Mouse (Mus musculus): ENCODE results near the gene Tbc1d12. TPM values are rescaled to one million over a fixed set of nuclear protein-coding genes. Genes with fewer than 3 reads are reported as not detected.

The Tbc1d12 gene
- polyA plus RNA-seq, 1 experiment from 2014 or later, result 0.90 TPM

DNA sequence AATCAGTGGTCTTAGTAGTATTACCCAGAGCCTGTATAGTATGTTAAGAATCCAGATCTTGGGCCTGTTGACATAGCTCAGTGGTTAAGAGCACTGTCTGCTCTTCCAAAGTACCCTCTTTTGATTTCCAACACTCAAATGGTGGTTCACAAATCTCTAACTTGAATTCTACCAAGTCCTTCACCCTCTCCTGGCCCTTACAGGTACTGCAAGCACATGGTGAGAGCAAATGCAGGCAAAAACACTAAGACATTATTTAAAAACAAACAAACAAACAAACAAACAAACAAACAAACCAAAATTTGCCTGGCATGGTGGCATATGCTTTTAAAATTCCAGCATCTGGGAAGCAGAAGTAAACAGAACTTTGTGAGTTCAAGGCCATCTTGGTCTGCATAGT is 43.9 kb downstream of the Tbc1d12 start:
- Histone ChIP-seq H3K4me3 (ENCODE audit: low read depth, low read length) (no peak overlapping the region), H3K9ac (ENCODE audit: low read depth, low read length) (no peak overlapping the region), H3K36me3 (ENCODE audit: control insufficient read depth, insufficient read depth) (no peaks in the 10 kb centered on the region), H3K27me3 (ENCODE audit: control insufficient read depth, insufficient read depth, low read depth, low read length) (no peaks in the 10 kb centered on the region), H3K9me3 (replicated peaks; ENCODE audit: control insufficient read depth, low read length) (no peaks in the 10 kb centered on the region), H3K4me2 (ENCODE audit: low read depth, low read length) (no peak overlapping the region), H3K4me1 (ENCODE audit: control insufficient read depth, low read depth, low read length) (no peaks in the 10 kb centered on the region), H3K27ac (ENCODE audit: low read length) (no peak overlapping the region)
- ATAC-seq (ENCODE audit: low read depth), result no peak

DNA sequence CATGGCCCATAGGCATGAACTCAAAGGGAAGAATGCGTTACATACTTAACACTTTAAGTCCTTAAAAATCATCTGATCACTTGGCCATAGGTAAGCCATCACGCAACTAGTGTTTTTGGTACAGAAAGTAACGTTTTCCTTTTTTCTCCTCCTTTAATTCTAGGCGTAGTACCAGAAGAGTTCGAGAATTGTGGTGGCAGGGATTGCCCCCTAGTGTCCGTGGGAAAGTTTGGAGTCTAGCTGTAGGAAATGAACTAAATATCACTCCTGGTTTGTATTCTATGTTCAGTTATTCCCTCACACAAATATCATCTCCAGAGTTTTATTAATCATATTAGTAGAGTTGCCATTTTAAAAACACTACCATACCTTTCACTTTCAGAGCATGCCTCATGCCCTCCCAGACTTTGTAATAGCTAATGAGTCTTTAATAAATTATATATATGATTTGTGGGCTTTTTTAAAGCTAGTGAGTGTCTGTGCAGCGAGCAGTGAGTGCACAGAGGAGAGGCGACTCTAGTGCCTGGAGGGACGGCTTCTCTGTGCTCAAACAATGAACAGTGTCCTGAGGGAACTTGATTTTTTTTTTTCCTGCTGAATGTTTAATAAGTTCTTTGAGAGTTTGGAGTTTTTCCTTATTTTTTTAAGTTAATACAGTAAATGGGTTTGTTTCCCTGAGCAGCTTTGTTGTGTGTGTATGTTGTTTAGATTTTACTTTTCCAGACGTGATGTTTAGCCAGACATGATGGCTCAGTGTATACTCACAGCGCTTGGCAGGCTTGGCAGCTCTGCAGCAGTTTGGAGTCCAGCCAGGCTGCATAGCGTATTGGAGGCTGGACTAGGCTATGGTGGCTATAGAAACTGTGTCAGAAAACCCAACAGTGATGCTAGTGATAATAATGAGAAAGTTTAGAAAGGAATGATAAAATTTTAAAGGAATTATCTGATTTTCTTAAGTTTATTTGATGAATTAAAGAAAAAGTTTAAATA is 65.1 kb downstream of the Tbc1d12 start:
- H3K9ac ChIP-seq (ENCODE audit: low read depth, low read length), result no peak overlapping the region
- no peak overlapping the region for H3K27ac ChIP-seq (ENCODE audit: low read length)
- no peaks in the 10 kb centered on the region for H3K27me3 ChIP-seq (ENCODE audit: control insufficient read depth, insufficient read depth, low read depth, low read length)
- no peaks in the 10 kb centered on the region for H3K9me3 ChIP-seq (replicated peaks; ENCODE audit: control insufficient read depth, low read length)
- H3K36me3 ChIP-seq (ENCODE audit: control insufficient read depth, insufficient read depth), result no peaks in the 10 kb centered on the region
- WGBS (ENCODE audit: insufficient replicate concordance), result 75% methylated on average over 12 of the region's 12 CpGs
- no peak overlapping the region for H3K4me2 ChIP-seq (ENCODE audit: low read depth, low read length)
- no peaks in the 10 kb centered on the region for H3K4me1 ChIP-seq (ENCODE audit: control insufficient read depth, low read depth, low read length)
- no peak for ATAC-seq (ENCODE audit: low read depth)
- no peak overlapping the region for H3K4me3 ChIP-seq (ENCODE audit: low read depth, low read length)

DNA sequence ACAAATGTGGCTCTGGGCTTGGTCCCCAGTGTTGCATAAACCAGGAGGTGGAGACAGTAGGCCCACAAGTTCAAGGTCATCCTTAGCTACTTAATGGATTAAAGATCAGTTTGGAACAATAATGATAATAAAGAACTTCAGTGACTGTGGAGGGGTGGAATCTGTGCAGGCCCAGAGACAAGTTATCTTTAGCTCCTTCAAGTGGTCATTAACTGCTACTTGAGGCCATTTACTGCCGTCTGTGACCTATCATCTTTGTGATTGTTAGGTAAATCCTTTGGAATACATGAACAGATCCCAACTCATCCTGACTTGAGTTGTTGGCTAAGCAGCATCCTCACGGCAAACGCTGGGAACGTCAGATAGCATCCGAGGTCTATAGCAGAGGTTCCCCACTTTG is 66.1 kb downstream of the Tbc1d12 start:
- H3K4me1 ChIP-seq (ENCODE audit: control insufficient read depth, low read depth, low read length), result no peaks in the 10 kb centered on the region
- H3K4me2 ChIP-seq (ENCODE audit: low read depth, low read length), result no peak overlapping the region
- 81% methylated on average over 5 of the region's 5 CpGs for WGBS (ENCODE audit: insufficient replicate concordance)
- H3K36me3 ChIP-seq (ENCODE audit: control insufficient read depth, insufficient read depth), result no peaks in the 10 kb centered on the region
- ATAC-seq (ENCODE audit: low read depth), result no peak
- H3K27ac ChIP-seq (ENCODE audit: low read length), result no peak overlapping the region
- no peaks in the 10 kb centered on the region for H3K9me3 ChIP-seq (replicated peaks; ENCODE audit: control insufficient read depth, low read length)
- H3K9ac ChIP-seq (ENCODE audit: low read depth, low read length), result no peak overlapping the region
- H3K27me3 ChIP-seq (ENCODE audit: control insufficient read depth, insufficient read depth, low read depth, low read length), result no peaks in the 10 kb centered on the region
- no peak overlapping the region for H3K4me3 ChIP-seq (ENCODE audit: low read depth, low read length)

DNA sequence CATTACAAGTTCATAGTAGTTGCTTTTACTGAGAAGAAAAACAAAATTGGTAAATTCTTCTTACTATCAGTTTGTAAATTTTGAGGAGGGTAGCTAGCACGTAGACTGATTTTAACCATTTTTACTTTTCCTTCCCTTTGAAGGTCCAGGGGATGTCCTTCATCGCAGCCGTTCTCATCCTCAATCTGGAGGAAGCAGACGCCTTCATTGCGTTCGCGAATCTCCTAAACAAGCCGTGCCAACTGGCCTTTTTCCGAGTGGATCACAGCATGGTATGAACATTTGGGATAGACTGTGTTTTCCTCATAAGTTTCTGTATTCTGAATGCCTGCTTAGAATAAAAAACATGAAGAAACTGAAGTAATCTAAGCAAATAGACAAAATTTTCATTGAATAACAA is 77.4 kb downstream of the Tbc1d12 start:
- Histone ChIP-seq H3K27ac (ENCODE audit: low read length) (no peak overlapping the region), H3K36me3 (ENCODE audit: control insufficient read depth, insufficient read depth) (no peaks in the 10 kb centered on the region; the same call in none of the 2 replicates), H3K4me3 (ENCODE audit: low read depth, low read length) (no peak overlapping the region), H3K27me3 (ENCODE audit: control insufficient read depth, insufficient read depth, low read depth, low read length) (no peaks in the 10 kb centered on the region), H3K4me2 (ENCODE audit: low read depth, low read length) (no peak overlapping the region), H3K9ac (ENCODE audit: low read depth, low read length) (no peak overlapping the region), H3K4me1 (ENCODE audit: control insufficient read depth, low read depth, low read length) (no peaks in the 10 kb centered on the region), H3K9me3 (replicated peaks; ENCODE audit: control insufficient read depth, low read length) (no peaks in the 10 kb centered on the region)
- no peak for ATAC-seq (ENCODE audit: low read depth)
- WGBS (ENCODE audit: insufficient replicate concordance), result 88% methylated on average over 9 of the region's 9 CpGs

DNA sequence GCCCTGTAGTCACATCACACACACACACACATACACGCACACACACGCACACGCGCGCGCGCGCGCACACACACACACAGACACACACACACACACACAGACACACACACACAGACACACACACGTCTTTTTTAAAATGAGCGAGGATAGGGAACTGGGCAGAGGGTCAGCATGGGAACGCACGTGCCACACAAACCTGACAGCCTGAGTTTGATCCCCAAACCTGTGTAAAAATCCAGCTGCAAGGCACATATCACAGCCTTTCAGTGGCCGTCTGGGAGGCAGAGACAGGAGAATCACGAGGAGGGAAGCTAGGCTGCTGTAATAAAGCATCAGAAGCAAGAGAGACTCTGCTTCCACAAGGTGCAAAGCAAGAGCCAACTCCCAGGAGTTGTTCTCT is 78.5 kb downstream of the Tbc1d12 start:
- no peaks in the 10 kb centered on the region; the same call in none of the 2 replicates for H3K36me3 ChIP-seq (ENCODE audit: control insufficient read depth, insufficient read depth)
- WGBS (ENCODE audit: insufficient replicate concordance), result 86% methylated on average over 15 of the region's 15 CpGs
- H3K27ac ChIP-seq (ENCODE audit: low read length), result no peak overlapping the region
- ATAC-seq (ENCODE audit: low read depth), result no peak
- H3K9ac ChIP-seq (ENCODE audit: low read depth, low read length), result no peak overlapping the region
- H3K4me3 ChIP-seq (ENCODE audit: low read depth, low read length), result no peak overlapping the region
- H3K4me2 ChIP-seq (ENCODE audit: low read depth, low read length), result no peak overlapping the region
- no peaks in the 10 kb centered on the region for H3K4me1 ChIP-seq (ENCODE audit: control insufficient read depth, low read depth, low read length)
- H3K9me3 ChIP-seq (replicated peaks; ENCODE audit: control insufficient read depth, low read length), result no peaks in the 10 kb centered on the region
- no peaks in the 10 kb centered on the region for H3K27me3 ChIP-seq (ENCODE audit: control insufficient read depth, insufficient read depth, low read depth, low read length)

DNA sequence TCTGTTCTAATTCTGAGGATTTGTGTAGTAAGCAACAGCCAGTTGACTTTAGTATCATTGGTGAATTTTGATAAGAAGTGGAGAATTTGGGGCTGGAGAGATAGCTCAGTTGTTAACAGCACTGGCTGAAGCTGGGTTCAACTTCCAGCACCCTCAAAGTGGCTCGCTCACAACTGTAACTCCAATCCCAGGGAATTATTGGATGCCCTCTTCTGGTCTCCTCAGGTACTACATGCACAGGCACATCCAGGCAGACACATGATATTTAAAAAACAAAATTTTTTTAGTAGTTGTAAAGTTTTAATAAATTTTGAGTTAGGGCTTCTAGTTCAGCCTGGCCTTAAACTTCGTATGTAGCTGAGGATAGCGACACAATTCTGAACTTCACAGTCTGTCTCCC is 79.3 kb downstream of the Tbc1d12 start:
- H3K4me1 ChIP-seq (ENCODE audit: control insufficient read depth, low read depth, low read length), result no peaks in the 10 kb centered on the region
- no peaks in the 10 kb centered on the region; the same call in none of the 2 replicates for H3K36me3 ChIP-seq (ENCODE audit: control insufficient read depth, insufficient read depth)
- H3K27me3 ChIP-seq (ENCODE audit: control insufficient read depth, insufficient read depth, low read depth, low read length), result no peaks in the 10 kb centered on the region
- no peak overlapping the region for H3K4me2 ChIP-seq (ENCODE audit: low read depth, low read length)
- WGBS (ENCODE audit: insufficient replicate concordance), result 39% methylated on average over 3 of the region's 3 CpGs
- no peak overlapping the region for H3K27ac ChIP-seq (ENCODE audit: low read length)
- H3K4me3 ChIP-seq (ENCODE audit: low read depth, low read length), result no peak overlapping the region
- no peak overlapping the region for H3K9ac ChIP-seq (ENCODE audit: low read depth, low read length)
- no peak for ATAC-seq (ENCODE audit: low read depth)
- H3K9me3 ChIP-seq (replicated peaks; ENCODE audit: control insufficient read depth, low read length), result no peaks in the 10 kb centered on the region

DNA sequence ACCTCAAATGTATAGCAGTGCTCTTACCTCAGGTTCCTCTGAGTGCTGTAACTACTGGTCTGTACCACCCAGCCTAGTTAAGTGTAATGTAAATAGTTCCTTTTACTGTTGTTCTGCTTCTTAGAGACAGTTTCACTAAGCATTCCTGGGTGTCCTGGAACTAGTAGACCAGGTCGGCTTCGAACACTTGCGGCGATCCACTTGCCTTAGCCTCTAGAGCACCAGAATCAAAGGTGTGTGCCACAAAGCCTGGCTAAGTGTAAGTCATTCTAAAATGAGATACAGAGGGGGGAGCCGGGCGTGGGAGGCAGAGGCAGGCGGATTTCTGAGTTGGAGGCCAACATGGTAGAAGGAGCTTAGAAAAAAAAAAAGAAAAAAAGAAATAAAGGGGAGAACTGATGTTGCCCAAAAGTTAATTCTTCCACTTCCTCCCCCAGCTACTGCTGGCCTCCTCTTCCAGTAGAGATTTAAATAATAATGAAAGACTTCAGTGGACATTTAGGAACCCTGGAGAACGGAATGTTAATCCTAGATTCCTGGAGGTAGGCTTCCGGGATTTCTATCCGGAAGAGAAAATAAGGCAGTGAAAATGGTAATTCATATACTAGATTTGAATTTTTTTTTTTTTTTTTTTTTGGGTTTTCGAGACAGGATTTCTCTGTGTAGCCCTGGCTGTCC is 92.2 kb downstream of the Tbc1d12 start:
- H3K4me2 ChIP-seq (ENCODE audit: low read depth, low read length), result no peak overlapping the region
- no peak overlapping the region for H3K4me3 ChIP-seq (ENCODE audit: low read depth, low read length)
- WGBS (ENCODE audit: insufficient replicate concordance), result 82% methylated on average over 10 of the region's 11 CpGs
- no peaks in the 10 kb centered on the region for H3K9me3 ChIP-seq (replicated peaks; ENCODE audit: control insufficient read depth, low read length)
- no peaks in the 10 kb centered on the region; the same call in 1 of the 2 replicates for H3K36me3 ChIP-seq (ENCODE audit: control insufficient read depth, insufficient read depth)
- no peak for ATAC-seq (ENCODE audit: low read depth)
- no peaks in the 10 kb centered on the region for H3K27me3 ChIP-seq (ENCODE audit: control insufficient read depth, insufficient read depth, low read depth, low read length)
- H3K9ac ChIP-seq (ENCODE audit: low read depth, low read length), result no peak overlapping the region
- no peak overlapping the region for H3K27ac ChIP-seq (ENCODE audit: low read length)
- H3K4me1 ChIP-seq (ENCODE audit: control insufficient read depth, low read depth, low read length), result peaks cover 7% of the 10 kb centered on the region

DNA sequence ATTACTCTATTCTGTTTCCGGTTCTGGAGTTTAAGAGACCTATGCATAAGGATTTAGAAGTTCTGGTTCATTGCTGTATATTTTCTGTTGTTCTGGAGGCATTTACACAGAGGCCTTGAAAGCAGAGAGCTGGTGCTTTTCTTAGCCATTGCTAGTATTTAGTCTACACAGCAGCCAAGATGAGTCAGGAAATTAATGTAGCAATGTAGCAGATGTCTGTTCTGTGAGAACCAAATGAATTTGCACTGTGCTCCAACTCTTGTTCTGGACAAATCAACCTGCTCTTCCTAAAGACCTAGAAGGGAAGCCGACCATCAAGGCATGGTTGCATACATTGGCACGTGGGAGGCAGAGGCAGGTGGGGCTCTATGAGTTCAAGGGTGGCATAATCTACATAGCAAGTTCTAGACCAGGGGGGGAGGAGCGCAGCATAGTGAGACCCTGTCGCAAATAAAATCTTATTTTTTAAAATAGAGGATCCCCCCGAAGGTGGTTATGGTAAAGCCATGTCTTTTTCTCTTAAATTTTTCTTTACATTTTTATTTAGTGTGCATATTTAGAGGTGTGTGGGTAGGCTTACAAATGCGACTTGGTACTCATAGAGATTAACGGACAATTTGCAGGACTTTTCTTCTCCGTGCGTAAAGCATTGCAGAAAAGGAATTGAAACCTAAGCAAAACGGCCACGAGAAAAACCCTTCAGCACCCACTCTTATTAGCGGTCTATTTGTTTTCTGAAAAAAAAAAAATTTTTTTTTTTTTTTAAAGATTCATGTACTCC is 93.3 kb downstream of the Tbc1d12 start:
- Histone ChIP-seq H3K9ac (ENCODE audit: low read depth, low read length) (peak overlapping the region; percentile 84), H3K36me3 (ENCODE audit: control insufficient read depth, insufficient read depth) (peaks cover 5% of the 10 kb centered on the region; the same call in 1 of the 2 replicates), H3K27ac (ENCODE audit: low read length) (no peak overlapping the region), H3K9me3 (replicated peaks; ENCODE audit: control insufficient read depth, low read length) (no peaks in the 10 kb centered on the region), H3K4me1 (ENCODE audit: control insufficient read depth, low read depth, low read length) (peaks cover 7% of the 10 kb centered on the region), H3K27me3 (ENCODE audit: control insufficient read depth, insufficient read depth, low read depth, low read length) (no peaks in the 10 kb centered on the region), H3K4me3 (ENCODE audit: low read depth, low read length) (peak overlapping the region; percentile 81), H3K4me2 (ENCODE audit: low read depth, low read length) (peak overlapping the region; percentile 96)
- 60% methylated on average over 13 of the region's 13 CpGs for WGBS (ENCODE audit: insufficient replicate concordance)
- ATAC-seq (ENCODE audit: low read depth), result no peak
